Mouse (Mus musculus) stomach, postnatal 0 days (tissue): ENCODE data around the gene Rhox12. TPM values are rescaled to one million over a fixed set of nuclear protein-coding genes. Genes with fewer than 3 reads are reported as not detected.

Experiments used
- ATAC-seq: fragments of 200-750 bp; cut with Nextera tagmentation; 2 replicates; pipeline ENCODE4 v1.8.0; 2017; ENCODE audit not compliant: low FRiP score, low TSS enrichment
- DNase-seq: peaks from one replicate; pipeline ENCODE4 v3.0.0-alpha.2; 2016; ENCODE audit warnings: low spot score
- H3K27ac ChIP-seq: fragments of 300-500 bp; sonication (generic); replicated peaks from 2 replicates; pipeline ENCODE4 v1.5.1; 2014; ENCODE audit warnings: mild to moderate bottlenecking, control low read depth
- H3K27me3 ChIP-seq: fragments of 300-500 bp; sonication (generic); 2 replicates; pipeline ENCODE4 v1.6.1; 2014; ENCODE audit warnings: low read length; ENCODE audit not compliant: control insufficient read depth, insufficient read depth
- H3K36me3 ChIP-seq: fragments of 300-500 bp; sonication (generic); 2 replicates; pipeline ENCODE4 v1.6.1; 2014; ENCODE audit warnings: low read length, mixed read lengths; ENCODE audit not compliant: control insufficient read depth, insufficient read depth
- H3K4me1 ChIP-seq: fragments of 300-500 bp; sonication (generic); replicated peaks from 2 replicates; pipeline ENCODE4 v1.6.1; 2014; ENCODE audit warnings: antibody characterized with exemption; ENCODE audit not compliant: control insufficient read depth, insufficient read depth
- H3K4me2 ChIP-seq: fragments of 300-500 bp; sonication (generic); replicated peaks from 2 replicates; pipeline ENCODE4 v1.6.1; 2014; ENCODE audit warnings: low read depth, mild to moderate bottlenecking, control low read depth, moderate library complexity
- H3K4me3 ChIP-seq: fragments of 300-500 bp; sonication (generic); 2 replicates; pipeline ENCODE4 v1.5.1; 2014; ENCODE audit warnings: low read depth, low read length, control low read depth
- H3K9ac ChIP-seq: fragments of 300-500 bp; sonication (generic); 2 replicates; pipeline ENCODE4 v1.6.1; 2014; ENCODE audit warnings: mild to moderate bottlenecking, low read length, control low read depth, mixed read lengths
- H3K9me3 ChIP-seq: fragments of 300-500 bp; sonication (generic); 2 replicates; pipeline ENCODE4 v1.6.1; 2016; ENCODE audit warnings: low read length; ENCODE audit not compliant: control insufficient read depth
- CTCF ChIP-seq: IDR thresholded peaks from 2 replicates; pipeline ENCODE4 v1.5.1; 2016; ENCODE audit warnings: antibody characterized with exemption, low read depth, mild to moderate bottlenecking, moderate library complexity
- EP300 ChIP-seq: optimal IDR thresholded peaks from 2 replicates; pipeline ENCODE3; 2016; ENCODE audit warnings: antibody characterized with exemption
- WGBS: fragments of 180-500 bp; shearing (Covaris S2); extraction: QIAGEN DNeasy Blood & Tissue Kit; methylation state at CpG from one replicate; pipeline ENCODE4 v1.1.7; 2014; 5-methylcytosine and 5-hydroxymethylcytosine counted together
- polyA plus RNA-seq: library from polyadenylated mRNA; unstranded; fragments of >200 nt; fragmentation: Nextera tagmentation; extraction: Ambion mirVana; gene quantifications from 2 replicates; pipeline ENCODE4 v1.2.1, GENCODE M21; 2015

Gene Rhox12
- polyA plus RNA-seq, 1 experiment from 2014 or later = not detected

GRCm38 (mm10) chrX:38066175-38066574, 44.5 kb downstream of the Rhox12 start, which contains the start of gene Rhox10:
Gene Rhox10, plus strand, starts transcription at chrX:38066475.
- Histone ChIP-seq H3K36me3 (no peaks in the 10 kb centered on the region), H3K27me3 (no peaks in the 10 kb centered on the region), H3K4me2 (no peak within 1 kb of the TSS), H3K27ac (no peak within 1 kb of the TSS), H3K4me3 (no peak within 1 kb of the TSS), H3K9me3 (no peaks in the 10 kb centered on the region), H3K4me1 (no peaks in the 10 kb centered on the region), H3K9ac (no peak within 1 kb of the TSS)
- no peak for TF ChIP-seq EP300
- no peak for TF ChIP-seq CTCF
- no peak for DNase-seq
- WGBS = 82% methylated on average over 11 of the region's 11 CpGs
- ATAC-seq = no peak

- ATAC-seq (no peak), DNase-seq (no peak)
- no peak overlapping the region for H3K4me2 ChIP-seq
- no peak overlapping the region for H3K9ac ChIP-seq
- no peak overlapping the region for H3K27ac ChIP-seq
- H3K9me3 ChIP-seq = no peaks in the 10 kb centered on the region
- no peaks in the 10 kb centered on the region for H3K27me3 ChIP-seq
- TF ChIP-seq CTCF = peak; percentile 61
- TF ChIP-seq EP300 = no peak
- 0% methylated on average over 1 of the region's 1 CpGs for WGBS
- no peak overlapping the region for H3K4me3 ChIP-seq
- H3K4me1 ChIP-seq = no peaks in the 10 kb centered on the region
- no peaks in the 10 kb centered on the region for H3K36me3 ChIP-seq
These were observed 49.2 kb downstream of the Rhox12 start for GRCm38 (mm10) chrX:38061544-38061943.

Other genes starting within 250 kb of the Rhox12 start
- gene Rhox8, start 232.0 kb downstream of the Rhox12 start, polyA plus RNA-seq = 0.11 TPM in 1 of 2 replicates, not detected in the other
- gene Rhox7b, start 213.7 kb downstream of the Rhox12 start, polyA plus RNA-seq = not detected in 2 replicates
- not detected in 2 replicates for gene Rhox9, start 209.1 kb downstream of the Rhox12 start, polyA plus RNA-seq
- not detected in 2 replicates for gene Btg1-ps1, start 92.1 kb downstream of the Rhox12 start, polyA plus RNA-seq
- gene Btg1-ps2, start 67.8 kb downstream of the Rhox12 start, polyA plus RNA-seq = not detected in 2 replicates
- 0.18 TPM in 1 of 2 replicates, not detected in the other for gene Rhox10, start 44.4 kb downstream of the Rhox12 start, polyA plus RNA-seq
- gene Rhox11, start 25.8 kb downstream of the Rhox12 start, polyA plus RNA-seq = not detected in 2 replicates
- gene Rhox13, start 10.3 kb upstream of the Rhox12 start, polyA plus RNA-seq = not detected in 2 replicates
- gene Zbtb33, start 78.9 kb upstream of the Rhox12 start, polyA plus RNA-seq = 1.7 and 2.0 TPM in 2 replicates
- gene Tmem255a, start 141.5 kb upstream of the Rhox12 start, polyA plus RNA-seq = 9.4 and 10.2 TPM in 2 replicates
- gene Atp1b4, start 205.3 kb upstream of the Rhox12 start, polyA plus RNA-seq = 0.05 and 0.06 TPM in 2 replicates